Mouse (Mus musculus) layer of hippocampus, postnatal 36 days (tissue): ENCODE data around the gene Spred1. TPM values are rescaled to one million over a fixed set of nuclear protein-coding genes. Genes with fewer than 3 reads are reported as not detected.

Experiments used
- DNase-seq, 2 experiments: peaks; one replicate each; pipeline ENCODE4 v3.0.0; 2022
- microRNA-seq, 2 experiments: library from miRNA; unstranded; fragments of <30 nt; microRNA quantifications; one replicate each; pipeline ENCODE4 v1.2.0; 2021
- total RNA-seq, 2 experiments: library from RNA; stranded (reverse); gene quantifications; 2 replicates each; pipeline ENCODE4 v1.2.3; 2021

The Spred1 gene
- total RNA-seq, 2 experiments from 2014 or later = 112 to 114 TPM

- DNase-seq = no peak
Measured at GRCm38 (mm10) chr2:117190915-117191314, 69.7 kb downstream of the Spred1 start.

- DNase-seq = no peak
Measured at GRCm38 (mm10) chr2:117194309-117194708, 73.1 kb downstream of the Spred1 start.

- DNase-seq = no peak
Measured at GRCm38 (mm10) chr2:117195151-117195550, 74.0 kb downstream of the Spred1 start.

GRCm38 (mm10) chr2:117195578-117195977 lies 74.4 kb downstream of the Spred1 start:
- DNase-seq = peak; percentile 45 to 48

GRCm38 (mm10) chr2:117200869-117201338 lies 79.7 kb downstream of the Spred1 start:
- DNase-seq = no peak

GRCm38 (mm10) chr2:117203350-117203749 lies 82.2 kb downstream of the Spred1 start:
- no peak for DNase-seq

GRCm38 (mm10) chr2:117204534-117204933 lies 83.4 kb downstream of the Spred1 start:
- no peak for DNase-seq

GRCm38 (mm10) chr2:117205066-117205465 lies 83.9 kb downstream of the Spred1 start:
- no peak for DNase-seq

GRCm38 (mm10) chr2:117210416-117211085 lies 89.4 kb downstream of the Spred1 start:
- DNase-seq = no peak

GRCm38 (mm10) chr2:117216152-117216551 lies 95.0 kb downstream of the Spred1 start:
- no peak for DNase-seq

- no peak for DNase-seq
Measured at GRCm38 (mm10) chr2:117217695-117218216, 96.6 kb downstream of the Spred1 start.

GRCm38 (mm10) chr2:117219536-117219935 lies 98.4 kb downstream of the Spred1 start:
- no peak for DNase-seq

GRCm38 (mm10) chr2:117222651-117223050 lies 101.5 kb downstream of the Spred1 start:
- DNase-seq = no peak

- DNase-seq = no peak
Measured at GRCm38 (mm10) chr2:117228601-117229125, 107.5 kb downstream of the Spred1 start.

- no peak for DNase-seq
Measured at GRCm38 (mm10) chr2:117230261-117230660, 109.1 kb downstream of the Spred1 start.

- peak; percentile 80 to 85 for DNase-seq
Measured at GRCm38 (mm10) chr2:117231257-117231656, 110.1 kb downstream of the Spred1 start.

Small RNA genes lying within 50 kb of the gene (microRNA-seq; reads per million reads assigned to microRNA genes)
- gene Mir674 = 2,762 to 3,788 reads per million in 2 experiments

Other genes with a start within 250 kb of the Spred1 start
- gene Tmco5, start 242.7 kb upstream of the Spred1 start, total RNA-seq = 1 to 10 TPM; 1.2 to 1.3 TPM
- gene Fam98b, start 128.4 kb downstream of the Spred1 start, total RNA-seq = 10 to 100 TPM; 51.5 to 51.7 TPM
- gene Rasgrp1, start 221.6 kb downstream of the Spred1 start, total RNA-seq = 100 to 1,000 TPM; 360 to 401 TPM